Mouse (Mus musculus) forebrain, embryonic 16.5 days (tissue): Measurements from ENCODE around the gene Slc17a4. TPM values are rescaled to one million over a fixed set of nuclear protein-coding genes. Genes with fewer than 3 reads are reported as not detected.

Experiments
- ATAC-seq: fragments of 200-750 bp; cut with Nextera tagmentation; 2 replicates; pipeline ENCODE4 v1.8.0; 2017; ENCODE audit warnings: mild to moderate bottlenecking, moderate library complexity
- H3K27ac ChIP-seq: fragments of 300-500 bp; sonication (generic); 2 replicates; pipeline ENCODE4 v1.5.1; 2014; ENCODE audit warnings: low read length, control low read depth
- H3K27me3 ChIP-seq: fragments of 300-500 bp; sonication (generic); replicated peaks from 2 replicates; pipeline ENCODE4 v1.6.1; 2014; ENCODE audit warnings: low read length; ENCODE audit not compliant: control insufficient read depth, insufficient read depth
- H3K36me3 ChIP-seq: fragments of 300-500 bp; sonication (generic); 2 replicates; pipeline ENCODE4 v1.6.1; 2014; ENCODE audit not compliant: control insufficient read depth, insufficient read depth
- H3K4me1 ChIP-seq: fragments of 300-500 bp; sonication (generic); replicated peaks from 2 replicates; pipeline ENCODE4 v1.6.1; 2014; ENCODE audit warnings: low read length; ENCODE audit not compliant: control insufficient read depth, insufficient read depth
- H3K4me2 ChIP-seq: fragments of 300-500 bp; sonication (generic); 2 replicates; pipeline ENCODE4 v1.6.1; 2014; ENCODE audit warnings: mild to moderate bottlenecking, low read length, control low read depth
- H3K4me3 ChIP-seq: fragments of 300-500 bp; sonication (generic); replicated peaks from 2 replicates; pipeline ENCODE4 v1.5.1; 2014; ENCODE audit warnings: mild to moderate bottlenecking, low read length, control low read depth
- H3K9ac ChIP-seq: fragments of 300-500 bp; sonication (generic); replicated peaks from 2 replicates; pipeline ENCODE4 v1.6.1; 2014; ENCODE audit warnings: low read depth, low read length, control low read depth
- H3K9me3 ChIP-seq: fragments of 300-500 bp; sonication (generic); 2 replicates; pipeline ENCODE4 v1.6.1; 2016; ENCODE audit warnings: low read length; ENCODE audit not compliant: control insufficient read depth
- WGBS: fragments of 180-500 bp; shearing (Covaris S2); extraction: QIAGEN DNeasy Blood & Tissue Kit; methylation state at CpG from one replicate; pipeline ENCODE4 v1.1.7; 2014; 5-methylcytosine and 5-hydroxymethylcytosine counted together
- polyA plus RNA-seq: library from polyadenylated mRNA; unstranded; fragments of >200 nt; fragmentation: Nextera tagmentation; extraction: Ambion mirVana; gene quantifications from 2 replicates; pipeline ENCODE4 v1.2.1, GENCODE M21; 2015

Gene Slc17a4
- polyA plus RNA-seq, 1 experiment from 2014 or later, result not detected

GRCm38 (mm10) chr13:23933421-23934210, 18.8 kb upstream of the Slc17a4 start, which contains the start of gene Hist1h2ba:
Gene Hist1h2ba, minus strand, starts transcription at chr13:23934156.
- no peak for ATAC-seq
- Histone ChIP-seq H3K36me3 (no peaks in the 10 kb centered on the region), H3K27me3 (no peaks in the 10 kb centered on the region), H3K9ac (no peak within 1 kb of the TSS), H3K4me2 (no peak within 1 kb of the TSS), H3K4me1 (peaks cover 2% of the 10 kb centered on the region; the same call in 1 of the 2 replicates), H3K4me3 (no peak within 1 kb of the TSS), H3K27ac (no peak within 1 kb of the TSS), H3K9me3 (no peaks in the 10 kb centered on the region)
- 95% methylated on average over 33 of the region's 39 CpGs for WGBS

GRCm38 (mm10) chr13:23930904-23931303, 16.1 kb upstream of the Slc17a4 start:
- Histone ChIP-seq H3K27ac (no peak overlapping the region), H3K9ac (no peak overlapping the region), H3K9me3 (no peaks in the 10 kb centered on the region), H3K4me3 (no peak overlapping the region), H3K36me3 (no peaks in the 10 kb centered on the region), H3K4me1 (no peaks in the 10 kb centered on the region), H3K4me2 (no peak overlapping the region), H3K27me3 (no peaks in the 10 kb centered on the region)
- WGBS, result 79% methylated on average over 11 of the region's 11 CpGs
- no peak for ATAC-seq

GRCm38 (mm10) chr13:23930461-23930860, 15.7 kb upstream of the Slc17a4 start:
- no peaks in the 10 kb centered on the region for H3K4me1 ChIP-seq
- H3K27me3 ChIP-seq, result no peaks in the 10 kb centered on the region
- no peak overlapping the region for H3K9ac ChIP-seq
- WGBS, result 96% methylated on average over 9 of the region's 9 CpGs
- no peaks in the 10 kb centered on the region for H3K9me3 ChIP-seq
- no peak overlapping the region for H3K27ac ChIP-seq
- no peaks in the 10 kb centered on the region for H3K36me3 ChIP-seq
- ATAC-seq, result no peak
- H3K4me2 ChIP-seq, result no peak overlapping the region
- H3K4me3 ChIP-seq, result no peak overlapping the region

- H3K9ac ChIP-seq, result no peak overlapping the region
- ATAC-seq, result no peak
- WGBS, result 60% methylated on average over 3 of the region's 3 CpGs
- no peak overlapping the region for H3K4me2 ChIP-seq
- no peaks in the 10 kb centered on the region for H3K27me3 ChIP-seq
- H3K4me1 ChIP-seq, result no peaks in the 10 kb centered on the region
- no peak overlapping the region for H3K27ac ChIP-seq
- no peak overlapping the region for H3K4me3 ChIP-seq
- no peaks in the 10 kb centered on the region for H3K9me3 ChIP-seq
- no peaks in the 10 kb centered on the region for H3K36me3 ChIP-seq
Measured at GRCm38 (mm10) chr13:23928637-23929036, 13.8 kb upstream of the Slc17a4 start.

GRCm38 (mm10) chr13:23925792-23926191, 11.0 kb upstream of the Slc17a4 start:
- H3K36me3 ChIP-seq, result no peaks in the 10 kb centered on the region
- no peak overlapping the region for H3K9ac ChIP-seq
- WGBS, result 58% methylated on average over 2 of the region's 2 CpGs
- H3K4me3 ChIP-seq, result no peak overlapping the region
- H3K4me2 ChIP-seq, result no peak overlapping the region
- H3K4me1 ChIP-seq, result no peaks in the 10 kb centered on the region
- no peak overlapping the region; the same call in 1 of the 2 replicates for H3K27ac ChIP-seq
- H3K9me3 ChIP-seq, result no peaks in the 10 kb centered on the region
- peak; percentile 64; the same call in 1 of the 2 replicates for ATAC-seq
- H3K27me3 ChIP-seq, result no peaks in the 10 kb centered on the region

- Histone ChIP-seq H3K36me3 (no peaks in the 10 kb centered on the region), H3K9me3 (no peaks in the 10 kb centered on the region), H3K4me1 (no peaks in the 10 kb centered on the region), H3K4me2 (no peak overlapping the region), H3K27ac (no peak overlapping the region), H3K27me3 (no peaks in the 10 kb centered on the region), H3K9ac (no peak overlapping the region), H3K4me3 (no peak overlapping the region)
- WGBS, result 83% methylated on average over 4 of the region's 4 CpGs
- no peak for ATAC-seq
Measured at GRCm38 (mm10) chr13:23917674-23918073, 2.9 kb upstream of the Slc17a4 start.

- no peaks in the 10 kb centered on the region for H3K9me3 ChIP-seq
- H3K27me3 ChIP-seq, result no peaks in the 10 kb centered on the region
- WGBS, result 93% methylated on average over 1 of the region's 1 CpGs
- H3K4me3 ChIP-seq, result no peak overlapping the region
- ATAC-seq, result no peak
- H3K9ac ChIP-seq, result no peak overlapping the region
- H3K4me2 ChIP-seq, result no peak overlapping the region
- H3K27ac ChIP-seq, result no peak overlapping the region
- H3K4me1 ChIP-seq, result no peaks in the 10 kb centered on the region
- H3K36me3 ChIP-seq, result no peaks in the 10 kb centered on the region
Measured at GRCm38 (mm10) chr13:23916132-23916531, 1.3 kb upstream of the Slc17a4 start.

GRCm38 (mm10) chr13:23913791-23914306, 960 bp downstream of the Slc17a4 start:
- WGBS, result 64% methylated on average over 6 of the region's 6 CpGs

GRCm38 (mm10) chr13:23911335-23911734, 3.5 kb downstream of the Slc17a4 start:
- Histone ChIP-seq H3K36me3 (no peaks in the 10 kb centered on the region), H3K9me3 (no peaks in the 10 kb centered on the region), H3K4me2 (no peak overlapping the region), H3K4me3 (no peak overlapping the region), H3K9ac (no peak overlapping the region), H3K27ac (no peak overlapping the region), H3K4me1 (no peaks in the 10 kb centered on the region), H3K27me3 (no peaks in the 10 kb centered on the region)
- 91% methylated on average over 5 of the region's 5 CpGs for WGBS
- no peak for ATAC-seq

More at GRCm38 (mm10) chr13:23913791-23914306, 960 bp downstream of the Slc17a4 start:
- Histone ChIP-seq H3K9me3 (no peaks in the 10 kb centered on the region), H3K9ac (no peak overlapping the region), H3K4me1 (no peaks in the 10 kb centered on the region), H3K27me3 (no peaks in the 10 kb centered on the region), H3K4me2 (no peak overlapping the region), H3K4me3 (no peak overlapping the region), H3K36me3 (no peaks in the 10 kb centered on the region), H3K27ac (no peak overlapping the region)
- no peak for ATAC-seq
